Mouse (Mus musculus): ENCODE measurements around the gene Zmynd12.

The Zmynd12 gene

GRCm38 (mm10) chr4:119450436-119450835 lies 27.8 kb downstream of the Zmynd12 start:
- DNase-seq: no peak

GRCm38 (mm10) chr4:119453128-119453527 lies 30.5 kb downstream of the Zmynd12 start:
- no peak for DNase-seq

- no peak for DNase-seq
These were observed 30.9 kb downstream of the Zmynd12 start for GRCm38 (mm10) chr4:119453533-119453932.

GRCm38 (mm10) chr4:119460296-119460695 lies 37.7 kb downstream of the Zmynd12 start:
- DNase-seq: peak; percentile 43

- peak; percentile 80 for DNase-seq
These were observed 38.1 kb downstream of the Zmynd12 start for GRCm38 (mm10) chr4:119460728-119461141.

GRCm38 (mm10) chr4:119462457-119462856 lies 39.8 kb downstream of the Zmynd12 start:
- DNase-seq: no peak

- peak; percentile 71 for DNase-seq
These were observed 40.5 kb downstream of the Zmynd12 start for GRCm38 (mm10) chr4:119462858-119463755.

- DNase-seq: no peak
These were observed 41.3 kb downstream of the Zmynd12 start for GRCm38 (mm10) chr4:119463756-119464419.

- DNase-seq: no peak
These were observed 43.2 kb downstream of the Zmynd12 start for GRCm38 (mm10) chr4:119465841-119466240.

GRCm38 (mm10) chr4:119467720-119468380 lies 45.2 kb downstream of the Zmynd12 start:
- DNase-seq: peak; percentile 51

- no peak for DNase-seq
These were observed 49.9 kb downstream of the Zmynd12 start for GRCm38 (mm10) chr4:119472545-119472944.

- no peak for DNase-seq
These were observed 50.5 kb downstream of the Zmynd12 start for GRCm38 (mm10) chr4:119473150-119473549.

- no peak for DNase-seq
These were observed 60.4 kb downstream of the Zmynd12 start for GRCm38 (mm10) chr4:119483051-119483450.

GRCm38 (mm10) chr4:119484882-119485281 lies 62.3 kb downstream of the Zmynd12 start:
- no peak for DNase-seq

- DNase-seq: no peak
These were observed 67.1 kb downstream of the Zmynd12 start for GRCm38 (mm10) chr4:119489666-119490065.

- peak; percentile 51 for DNase-seq
These were observed 68.2 kb downstream of the Zmynd12 start for GRCm38 (mm10) chr4:119490806-119491205.

- peak; percentile 79 for DNase-seq
These were observed 69.8 kb downstream of the Zmynd12 start, which contains the start of gene Rimkla for GRCm38 (mm10) chr4:119492291-119492932. Gene Rimkla, minus strand, starts transcription at chr4:119492628.

GRCm38 (mm10) chr4:119492933-119493327 lies 70.3 kb downstream of the Zmynd12 start:
- DNase-seq: no peak

- DNase-seq: no peak
These were observed 75.8 kb downstream of the Zmynd12 start for GRCm38 (mm10) chr4:119498319-119498848.

GRCm38 (mm10) chr4:119511591-119511990 lies 89.0 kb downstream of the Zmynd12 start:
- DNase-seq: no peak

- DNase-seq: no peak
These were observed 90.1 kb downstream of the Zmynd12 start for GRCm38 (mm10) chr4:119512731-119513141.
